Mouse (Mus musculus): ENCODE measurements at regions not wholly inside any gene's neighbourhood (a gene's known extent, or its start where the extent isn't known, plus 50 kb on each side); places are given as distances from the start of the nearest gene placed in this dataset.

DNA sequence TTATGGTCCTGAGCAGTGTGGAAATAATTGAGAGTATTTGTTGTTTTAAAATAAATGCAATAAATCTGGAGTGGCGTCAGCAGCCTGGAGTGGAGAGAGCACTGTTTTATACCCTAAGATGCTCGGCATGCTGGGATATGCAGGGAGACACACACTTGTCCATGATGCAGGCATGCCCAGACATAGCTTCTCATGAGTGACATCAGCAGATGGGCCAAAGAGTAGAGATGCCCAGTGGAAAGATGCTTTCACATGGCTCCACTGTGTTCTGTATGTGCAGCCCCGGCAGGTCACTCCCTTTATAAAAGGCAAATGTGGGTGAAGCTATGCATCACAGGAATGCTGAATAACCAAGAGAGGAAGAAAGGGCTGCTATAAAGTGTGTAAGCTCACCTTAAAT, 145.7 kb upstream of the Cdh13 start:
- TF ChIP-seq CTCF (IDR thresholded peaks at IDR 0.05), result no peak
- TF ChIP-seq POLR2A (IDR thresholded peaks at IDR 0.05; ENCODE audit: insufficient read depth, low read depth, low read length), result no peak

Data from heart, adult 2 months (tissue).